Mouse (Mus musculus) liver, postnatal 0 days (tissue): ENCODE measurements around the gene Filip1. TPM values are rescaled to one million over a fixed set of nuclear protein-coding genes. Genes with fewer than 3 reads are reported as not detected.

ENCODE experiments used
- ATAC-seq: fragments of 200-750 bp; cut with Nextera tagmentation; 2 replicates; pipeline ENCODE4 v1.8.0; 2017; ENCODE audit warnings: mild to moderate bottlenecking, moderate library complexity
- DNase-seq: peaks from one replicate; pipeline ENCODE4 v3.0.0-alpha.2; 2016
- H3K27ac ChIP-seq: fragments of 300-500 bp; sonication (generic); 2 replicates; pipeline ENCODE4 v1.5.1; 2014; ENCODE audit warnings: antibody characterized with exemption, moderate library complexity, mild to moderate bottlenecking, low read depth
- H3K27me3 ChIP-seq: fragments of 300-500 bp; sonication (generic); 2 replicates; pipeline ENCODE4 v1.6.1; 2014; ENCODE audit warnings: low read length, control low read depth, mixed read lengths; ENCODE audit not compliant: insufficient read depth
- H3K36me3 ChIP-seq: fragments of 300-500 bp; sonication (generic); replicated peaks from 2 replicates; pipeline ENCODE4 v1.6.1; 2014; ENCODE audit warnings: mild to moderate bottlenecking, control low read depth, low read length, moderate library complexity, mixed read lengths; ENCODE audit not compliant: insufficient read depth
- H3K4me1 ChIP-seq: fragments of 300-500 bp; sonication (generic); 2 replicates; pipeline ENCODE4 v1.6.1; 2014; ENCODE audit warnings: antibody characterized with exemption, mild to moderate bottlenecking, control low read depth; ENCODE audit not compliant: insufficient read depth
- H3K4me2 ChIP-seq: fragments of 300-500 bp; sonication (generic); 2 replicates; pipeline ENCODE4 v1.6.1; 2014; ENCODE audit warnings: low read depth, mild to moderate bottlenecking, low read length, moderate library complexity, mixed read lengths
- H3K4me3 ChIP-seq: fragments of 300-500 bp; sonication (generic); 2 replicates; pipeline ENCODE4 v1.5.1; 2014; ENCODE audit warnings: low read depth, low read length
- H3K9ac ChIP-seq: fragments of 300-500 bp; sonication (generic); replicated peaks from 2 replicates; pipeline ENCODE4 v1.6.1; 2014; ENCODE audit warnings: mild to moderate bottlenecking, moderate library complexity
- H3K9me3 ChIP-seq: fragments of 300-500 bp; sonication (generic); 2 replicates; pipeline ENCODE4 v1.6.1; 2016; ENCODE audit warnings: mild to moderate bottlenecking, control low read depth, low read length, mixed read lengths
- CTCF ChIP-seq: sonication (generic); IDR thresholded peaks from 2 replicates; pipeline ENCODE4 v1.5.1; 2016; ENCODE audit warnings: antibody characterized with exemption, low read depth
- EP300 ChIP-seq: IDR thresholded peaks from 2 replicates; pipeline ENCODE4 v1.6.1; 2016; ENCODE audit warnings: antibody characterized with exemption, low read depth, mild to moderate bottlenecking
- WGBS: fragments of 180-500 bp; shearing (Covaris S2); extraction: QIAGEN DNeasy Blood & Tissue Kit; methylation state at CpG from one replicate; pipeline ENCODE4 v1.1.7; 2014; ENCODE audit not compliant: insufficient replicate concordance; 5-methylcytosine and 5-hydroxymethylcytosine counted together
- polyA plus RNA-seq: library from polyadenylated mRNA; unstranded; fragments of >200 nt; fragmentation: Nextera tagmentation; extraction: Ambion mirVana; gene quantifications from 2 replicates; pipeline ENCODE4 v1.2.1, GENCODE M21; 2015

The Filip1 gene
- polyA plus RNA-seq, 1 experiment from 2014 or later: 1.2 TPM

DNA sequence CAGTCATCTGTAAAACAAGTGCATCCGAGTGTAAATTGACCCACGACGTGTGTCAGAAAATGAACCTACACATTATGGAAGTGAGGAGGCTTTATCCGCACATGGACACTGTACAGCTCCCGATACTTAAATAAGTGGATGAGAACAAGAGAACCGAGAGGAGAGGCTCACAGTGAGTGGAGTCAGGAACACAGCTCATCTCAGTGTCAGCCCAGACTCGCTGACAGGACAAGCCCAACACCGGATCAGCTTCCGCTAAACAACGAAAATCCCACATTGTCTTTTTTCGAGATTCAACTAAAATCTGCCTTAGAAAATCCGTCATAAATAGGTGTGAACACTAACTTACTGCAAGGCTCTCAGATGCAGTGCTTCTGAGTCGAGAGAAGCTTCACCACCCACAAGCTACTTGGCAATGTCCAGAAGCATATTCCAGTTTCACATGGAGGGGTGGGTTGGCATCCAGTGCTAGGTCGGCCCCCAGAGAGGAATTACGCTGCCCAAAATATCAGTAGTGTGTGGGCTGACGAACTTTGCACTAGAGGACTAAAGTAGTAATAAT is 22.1 kb downstream of the Filip1 start:
- Histone ChIP-seq H3K4me1 (no peaks in the 10 kb centered on the region), H3K9ac (no peak overlapping the region), H3K9me3 (no peaks in the 10 kb centered on the region), H3K27ac (no peak overlapping the region), H3K27me3 (no peaks in the 10 kb centered on the region), H3K4me3 (no peak overlapping the region), H3K36me3 (no peaks in the 10 kb centered on the region), H3K4me2 (no peak overlapping the region)
- ATAC-seq: no peak
- 85% methylated on average over 16 of the region's 16 CpGs for WGBS
- TF ChIP-seq EP300 (no peak), CTCF (no peak)
- DNase-seq: no peak

DNA sequence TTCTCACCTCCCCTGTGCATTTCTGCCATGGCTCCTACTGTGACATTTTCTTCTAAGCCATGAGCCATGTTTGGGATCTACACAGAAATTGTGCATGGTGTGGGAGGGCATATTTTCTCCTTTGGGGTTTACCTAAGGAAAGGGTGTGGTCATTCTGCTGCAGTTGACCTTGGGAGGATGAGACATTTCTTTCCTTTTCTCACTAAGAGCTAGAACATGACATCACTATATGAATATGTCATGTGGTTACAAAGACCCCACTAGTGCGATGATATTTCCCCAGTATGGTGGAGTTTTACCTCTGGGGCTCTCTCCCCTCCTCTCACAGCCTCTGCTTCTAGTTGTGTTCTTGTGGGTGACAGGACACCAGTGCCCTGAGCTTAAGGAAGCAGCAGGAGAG is 22.9 kb downstream of the Filip1 start:
- Histone ChIP-seq H3K27me3 (no peaks in the 10 kb centered on the region), H3K4me3 (no peak overlapping the region), H3K9me3 (no peaks in the 10 kb centered on the region), H3K4me1 (no peaks in the 10 kb centered on the region), H3K36me3 (no peaks in the 10 kb centered on the region), H3K27ac (no peak overlapping the region), H3K4me2 (no peak overlapping the region), H3K9ac (no peak overlapping the region)
- 75% methylated on average over 1 of the region's 1 CpGs for WGBS
- DNase-seq (no peak), ATAC-seq (no peak)
- TF ChIP-seq EP300 (no peak), CTCF (no peak)

DNA sequence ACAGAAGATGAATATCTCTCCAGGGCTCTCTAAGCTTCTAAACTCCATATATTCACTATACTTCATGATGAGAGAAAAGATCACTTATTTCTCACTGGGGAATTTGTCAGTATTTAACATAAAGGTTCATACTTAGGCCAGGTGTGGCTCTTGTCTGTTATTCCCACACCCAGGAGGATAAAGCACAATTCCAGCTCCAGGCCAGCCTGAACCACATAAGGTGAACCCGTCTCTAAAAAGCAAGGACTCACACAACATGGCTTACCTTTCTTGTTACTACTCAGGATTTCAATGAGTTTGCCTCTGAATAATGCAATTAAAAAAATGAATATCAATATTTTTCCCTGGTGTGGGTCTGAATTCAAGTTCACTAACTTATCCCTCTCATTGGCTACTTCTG is 23.6 kb downstream of the Filip1 start:
- Histone ChIP-seq H3K36me3 (no peaks in the 10 kb centered on the region), H3K4me1 (no peaks in the 10 kb centered on the region), H3K4me2 (no peak overlapping the region), H3K27ac (no peak overlapping the region), H3K9me3 (no peaks in the 10 kb centered on the region), H3K9ac (no peak overlapping the region), H3K4me3 (no peak overlapping the region), H3K27me3 (no peaks in the 10 kb centered on the region)
- WGBS: 74% methylated on average over 1 of the region's 1 CpGs
- no peak for TF ChIP-seq CTCF
- no peak for TF ChIP-seq EP300
- no peak for ATAC-seq
- DNase-seq: no peak

DNA sequence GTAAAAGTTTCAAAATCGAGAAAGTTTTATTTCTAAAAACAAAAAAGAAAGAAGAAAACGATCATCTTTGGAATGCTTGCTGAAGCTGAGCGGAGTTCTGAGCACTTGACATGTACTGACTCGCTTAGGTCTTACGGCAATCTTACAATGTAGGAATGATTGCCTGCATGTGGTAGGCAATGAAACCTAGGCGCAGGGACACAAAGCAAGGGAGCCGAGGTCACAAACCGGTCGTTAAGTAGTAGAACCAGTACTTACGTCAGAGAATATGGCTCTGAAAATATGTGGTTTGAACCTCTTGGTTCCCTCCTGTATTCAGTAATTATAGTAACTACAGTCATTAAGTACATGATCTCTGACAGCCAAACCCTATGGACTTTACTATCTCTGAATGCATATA is 29.4 kb downstream of the Filip1 start:
- Histone ChIP-seq H3K9ac (no peak overlapping the region), H3K4me2 (no peak overlapping the region), H3K4me3 (no peak overlapping the region), H3K36me3 (no peaks in the 10 kb centered on the region), H3K4me1 (no peaks in the 10 kb centered on the region), H3K27ac (no peak overlapping the region), H3K27me3 (no peaks in the 10 kb centered on the region), H3K9me3 (no peaks in the 10 kb centered on the region)
- no peak for DNase-seq
- WGBS: 79% methylated on average over 10 of the region's 10 CpGs
- no peak for ATAC-seq
- TF ChIP-seq EP300 (no peak), CTCF (no peak)

DNA sequence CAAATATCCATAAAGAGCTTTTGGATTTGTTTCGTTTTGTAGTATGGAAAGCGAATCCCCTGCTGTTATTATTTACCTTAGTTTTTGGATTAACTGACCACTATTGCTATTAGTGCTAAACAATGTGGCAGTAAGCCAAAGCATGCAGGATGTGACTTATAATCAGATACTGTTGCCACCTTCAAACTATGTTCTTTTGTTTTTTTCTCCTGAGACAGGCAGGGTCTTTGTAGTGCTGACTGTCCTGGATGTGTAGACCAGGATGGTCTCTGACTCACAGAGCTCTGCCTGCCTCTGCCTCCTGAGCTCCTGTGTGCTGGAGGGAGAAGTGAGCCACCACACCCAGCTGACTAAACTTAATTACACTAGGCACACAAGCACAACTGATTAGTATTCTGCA is 33.4 kb downstream of the Filip1 start:
- ATAC-seq: no peak
- H3K9ac ChIP-seq: no peak overlapping the region
- no peaks in the 10 kb centered on the region for H3K4me1 ChIP-seq
- H3K4me3 ChIP-seq: no peak overlapping the region
- H3K36me3 ChIP-seq: no peaks in the 10 kb centered on the region
- no peak overlapping the region for H3K27ac ChIP-seq
- no peak for DNase-seq
- WGBS: 71% methylated on average over 2 of the region's 2 CpGs
- no peak overlapping the region for H3K4me2 ChIP-seq
- H3K9me3 ChIP-seq: no peaks in the 10 kb centered on the region
- no peaks in the 10 kb centered on the region for H3K27me3 ChIP-seq
- TF ChIP-seq CTCF (no peak), EP300 (no peak)

DNA sequence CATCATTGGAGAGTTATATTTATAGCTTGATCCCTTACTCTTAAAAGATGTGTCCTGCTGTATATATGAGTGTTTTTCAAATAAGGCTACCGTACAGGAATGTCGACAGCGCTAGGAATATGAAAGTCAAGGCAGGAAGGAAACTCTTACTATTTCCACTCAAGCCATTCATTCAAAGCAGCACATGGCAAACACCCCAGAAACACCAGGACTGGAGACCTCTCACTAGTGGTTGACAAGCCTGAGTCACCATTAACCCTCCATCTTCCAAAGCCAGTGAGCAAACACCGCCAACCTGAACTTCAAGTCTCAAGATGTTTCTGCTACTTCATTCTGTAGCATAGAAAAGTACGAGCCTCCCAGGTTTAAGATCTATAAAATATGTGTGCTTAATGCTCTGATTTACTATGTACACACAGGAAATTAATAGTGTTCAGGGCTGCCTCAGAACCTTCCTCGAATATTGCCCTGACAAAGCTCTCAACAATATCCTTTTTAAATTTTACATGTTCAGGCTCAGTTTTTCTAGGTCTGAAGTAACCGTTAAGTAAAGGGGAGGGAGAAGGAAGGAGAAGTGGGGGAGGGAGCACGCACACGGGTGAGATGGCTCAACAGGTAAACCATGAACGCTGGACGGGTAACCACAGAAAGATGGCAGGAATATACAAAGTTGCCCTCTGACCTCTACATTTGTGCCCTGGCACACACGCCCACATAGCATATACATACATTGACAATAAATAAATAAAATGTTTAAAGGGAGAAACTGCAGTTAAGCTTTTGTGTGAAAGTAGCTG is 34.2 kb downstream of the Filip1 start:
- H3K36me3 ChIP-seq: no peaks in the 10 kb centered on the region
- H3K9me3 ChIP-seq: no peaks in the 10 kb centered on the region
- no peak overlapping the region for H3K9ac ChIP-seq
- H3K27me3 ChIP-seq: no peaks in the 10 kb centered on the region
- no peak overlapping the region for H3K27ac ChIP-seq
- no peak for TF ChIP-seq EP300
- no peak for TF ChIP-seq CTCF
- peak overlapping the region; percentile 68 for H3K4me2 ChIP-seq
- H3K4me3 ChIP-seq: no peak overlapping the region
- H3K4me1 ChIP-seq: no peaks in the 10 kb centered on the region
- WGBS: 53% methylated on average over 12 of the region's 12 CpGs
- ATAC-seq: no peak
- DNase-seq: no peak
